Mouse (Mus musculus): ENCODE data around the gene Il2ra.
A peak's percentile ranks its signal among the peaks of the same experiment; 100 is the strongest.

Gene Il2ra

DNA sequence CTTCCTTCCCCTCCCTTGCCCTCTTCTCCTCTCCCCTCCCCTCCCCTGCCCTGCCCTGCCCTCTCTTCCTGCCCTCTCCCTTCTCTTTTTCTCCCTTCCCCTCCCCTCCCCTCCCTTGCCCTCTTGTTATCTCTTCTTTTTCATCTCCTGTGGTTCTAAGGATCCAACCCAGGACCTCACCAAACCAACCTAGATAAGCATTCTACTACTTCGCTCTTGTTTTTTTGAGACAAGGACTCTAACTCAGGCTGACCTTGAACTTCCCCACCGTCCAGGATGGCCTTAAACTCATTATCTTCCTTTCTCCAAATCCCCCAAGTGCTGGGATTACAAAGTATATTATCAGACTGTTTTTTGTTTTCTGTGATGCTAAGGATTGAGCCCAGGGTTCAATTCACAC lies 10.2 kb downstream of the Il2ra start:
- DNase-seq (ENCODE audit: low read depth, low spot score), result no peak

GRCm38 (mm10) chr2:11653330-11653729 lies 10.7 kb downstream of the Il2ra start:
- no peak for DNase-seq (ENCODE audit: low read depth, low spot score)

GRCm38 (mm10) chr2:11653780-11654179 lies 11.2 kb downstream of the Il2ra start:
- no peak for DNase-seq (ENCODE audit: low read depth, low spot score)

DNA sequence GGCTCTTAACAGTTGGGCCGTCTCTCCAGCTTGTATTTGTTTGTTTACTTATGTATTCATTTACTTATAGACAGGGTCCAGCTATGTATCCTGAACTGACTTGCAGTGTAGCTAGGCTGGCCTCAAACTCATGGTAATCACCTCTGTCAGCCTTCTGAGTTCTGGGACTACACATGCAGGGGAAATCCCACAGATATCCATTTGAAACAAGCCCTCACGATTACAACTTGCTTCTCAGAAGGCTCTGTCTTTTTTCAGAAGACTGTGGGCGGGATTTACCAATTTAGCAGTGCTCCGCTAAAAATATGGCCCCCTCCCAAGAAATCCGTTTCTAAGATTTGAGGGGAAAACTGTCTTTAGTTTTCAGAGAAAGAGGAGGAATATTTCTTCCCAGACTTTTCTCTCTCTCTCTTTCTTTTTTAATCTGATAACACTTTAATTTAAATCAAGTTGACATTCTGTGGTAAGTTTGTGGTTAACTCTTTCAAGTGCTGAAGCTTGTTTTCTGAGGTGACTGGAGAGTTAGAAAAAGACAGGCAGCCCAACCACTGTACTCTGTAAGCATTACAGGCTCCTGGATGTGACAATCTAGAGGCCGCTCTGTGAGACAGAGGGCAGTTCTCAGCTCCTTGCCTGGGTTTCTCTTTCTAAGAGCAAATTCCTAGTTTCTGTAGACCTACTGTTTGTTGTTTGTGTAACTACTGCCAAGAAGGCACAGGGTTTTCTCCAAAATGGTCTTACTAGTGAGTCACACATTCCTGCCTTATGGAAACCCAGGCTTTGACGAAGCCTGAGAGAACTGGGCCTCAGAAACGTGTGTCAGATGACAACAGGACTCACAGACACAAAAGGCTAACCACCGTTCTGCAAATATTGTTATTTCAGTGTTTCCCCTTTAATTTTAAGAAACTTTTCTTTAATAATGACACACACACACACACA lies 12.7 kb downstream of the Il2ra start:
- DNase-seq (ENCODE audit: low read depth, low spot score), result peak; percentile 66

- DNase-seq (ENCODE audit: low read depth, low spot score), result no peak
These were observed 15.0 kb downstream of the Il2ra start for GRCm38 (mm10) chr2:11657581-11657980.

GRCm38 (mm10) chr2:11659263-11659662 lies 16.7 kb downstream of the Il2ra start:
- DNase-seq (ENCODE audit: low read depth, low spot score), result peak; percentile 66

GRCm38 (mm10) chr2:11662143-11662906 lies 19.7 kb downstream of the Il2ra start:
- no peak for DNase-seq (ENCODE audit: low read depth, low spot score)

- DNase-seq (ENCODE audit: low read depth, low spot score), result no peak
These were observed 20.3 kb downstream of the Il2ra start for GRCm38 (mm10) chr2:11662907-11663230.

DNA sequence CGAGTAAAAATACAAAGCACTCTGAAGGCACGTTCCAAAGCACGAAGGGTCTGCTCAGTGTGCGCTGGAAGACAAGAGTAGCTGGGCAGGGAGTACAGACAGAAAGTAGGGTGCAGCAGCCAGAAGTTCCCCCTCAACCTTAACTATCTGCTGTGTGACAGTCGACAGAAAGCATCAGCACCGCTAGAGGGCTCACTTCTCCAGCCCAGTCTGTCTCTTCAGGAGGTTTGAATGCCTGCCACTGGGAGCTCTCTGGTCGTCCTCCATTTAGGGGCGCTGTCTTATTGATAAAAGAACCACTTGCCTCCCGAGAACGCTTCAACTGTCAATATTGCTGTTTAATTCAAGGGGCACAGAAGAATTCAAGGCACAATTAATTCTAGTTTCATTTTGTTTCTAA lies 21.4 kb downstream of the Il2ra start:
- peak; percentile 93 for DNase-seq (ENCODE audit: low read depth, low spot score)

DNA sequence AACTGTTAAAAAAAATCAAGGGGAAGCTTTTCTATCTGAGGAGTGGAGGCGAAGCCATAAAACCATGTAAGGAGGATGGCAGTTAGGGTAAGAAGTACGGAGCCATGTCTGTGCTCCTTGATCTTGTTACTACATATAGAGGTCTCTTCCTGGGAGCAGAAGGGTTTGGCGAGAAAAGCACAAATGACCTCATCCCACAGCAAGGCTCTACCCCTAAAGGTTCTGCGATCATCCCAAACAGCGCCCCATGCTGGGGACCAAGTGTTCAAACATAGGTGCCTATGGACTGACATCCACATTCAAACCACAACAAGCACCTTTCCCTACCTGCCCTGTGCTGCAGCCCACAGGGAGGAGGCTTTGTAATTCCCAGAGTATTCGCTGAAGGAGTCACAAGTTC lies 21.8 kb downstream of the Il2ra start:
- DNase-seq (ENCODE audit: low read depth, low spot score), result peak; percentile 38

DNA sequence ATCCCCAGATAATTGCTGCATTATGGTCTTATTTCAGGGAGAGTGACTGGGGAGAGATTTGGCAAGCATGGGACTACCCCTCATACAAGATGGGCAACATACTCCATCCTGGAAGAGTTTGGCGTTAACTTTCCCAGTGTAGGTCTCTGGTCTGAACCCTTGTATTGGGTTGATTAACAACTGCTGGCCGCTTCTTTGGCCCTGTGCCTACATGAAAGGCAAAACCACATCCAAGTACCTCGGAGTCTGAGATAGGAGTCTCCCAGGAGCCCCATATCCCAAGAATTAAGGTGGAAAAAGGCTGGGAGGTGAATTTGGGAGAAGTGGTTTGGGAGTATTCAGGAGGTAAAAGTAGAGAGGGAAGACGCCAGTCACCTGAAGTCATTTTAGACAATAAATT lies 22.2 kb downstream of the Il2ra start:
- DNase-seq (ENCODE audit: low read depth, low spot score), result no peak

DNA sequence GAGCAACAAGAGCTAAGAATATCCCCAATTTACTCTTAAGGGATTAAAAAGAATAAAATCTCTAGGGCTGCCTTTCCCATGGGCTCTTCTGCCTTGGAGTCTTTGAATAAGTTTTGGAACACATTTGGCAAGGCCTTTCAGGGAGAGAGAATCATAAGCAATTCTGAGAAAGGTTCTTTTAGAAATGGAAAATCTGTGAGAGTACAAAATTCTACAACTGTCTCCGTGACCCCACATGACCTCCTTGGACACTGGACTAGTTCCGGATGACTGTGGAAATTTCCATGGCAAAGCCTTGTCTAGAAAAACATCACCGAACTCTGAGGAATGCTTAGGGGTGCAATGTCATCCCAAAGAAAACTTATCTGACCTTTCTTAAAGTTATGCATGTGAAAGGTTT lies 22.7 kb downstream of the Il2ra start:
- no peak for DNase-seq (ENCODE audit: low read depth, low spot score)

GRCm38 (mm10) chr2:11672144-11672543 lies 29.5 kb downstream of the Il2ra start:
- DNase-seq (ENCODE audit: low read depth, low spot score), result no peak

GRCm38 (mm10) chr2:11679626-11680025 lies 37.0 kb downstream of the Il2ra start:
- DNase-seq (ENCODE audit: low read depth, low spot score), result no peak

GRCm38 (mm10) chr2:11682712-11683111 lies 40.1 kb downstream of the Il2ra start:
- DNase-seq (ENCODE audit: low read depth, low spot score), result no peak

GRCm38 (mm10) chr2:11686512-11686911 lies 43.9 kb downstream of the Il2ra start:
- no peak for DNase-seq (ENCODE audit: low read depth, low spot score)

- peak; percentile 51 for DNase-seq (ENCODE audit: low read depth, low spot score)
These were observed 44.8 kb downstream of the Il2ra start for GRCm38 (mm10) chr2:11687436-11687835.

- no peak for DNase-seq (ENCODE audit: low read depth, low spot score)
These were observed 47.7 kb downstream of the Il2ra start for GRCm38 (mm10) chr2:11690201-11690890.

- DNase-seq (ENCODE audit: low read depth, low spot score), result no peak
These were observed 50.7 kb downstream of the Il2ra start for GRCm38 (mm10) chr2:11693352-11693751.

DNA sequence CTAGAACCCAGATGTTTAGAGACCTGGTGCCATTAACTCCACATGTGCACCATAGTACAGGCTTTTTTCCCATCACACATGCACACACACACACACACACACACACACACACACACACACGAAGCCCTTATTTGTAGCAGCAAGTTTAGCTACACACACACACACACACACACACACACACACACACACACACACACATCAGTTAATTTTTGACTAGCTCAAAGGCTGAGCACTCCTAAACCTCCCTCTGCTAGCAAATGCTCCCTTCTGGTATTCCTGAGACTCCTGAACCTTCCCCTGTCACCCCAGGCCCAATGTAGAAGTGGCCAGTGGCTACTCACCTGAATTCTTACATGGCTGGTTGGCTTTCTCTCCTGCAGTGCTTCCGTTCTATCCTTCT lies 51.5 kb downstream of the Il2ra start:
- no peak for DNase-seq (ENCODE audit: low read depth, low spot score)

DNA sequence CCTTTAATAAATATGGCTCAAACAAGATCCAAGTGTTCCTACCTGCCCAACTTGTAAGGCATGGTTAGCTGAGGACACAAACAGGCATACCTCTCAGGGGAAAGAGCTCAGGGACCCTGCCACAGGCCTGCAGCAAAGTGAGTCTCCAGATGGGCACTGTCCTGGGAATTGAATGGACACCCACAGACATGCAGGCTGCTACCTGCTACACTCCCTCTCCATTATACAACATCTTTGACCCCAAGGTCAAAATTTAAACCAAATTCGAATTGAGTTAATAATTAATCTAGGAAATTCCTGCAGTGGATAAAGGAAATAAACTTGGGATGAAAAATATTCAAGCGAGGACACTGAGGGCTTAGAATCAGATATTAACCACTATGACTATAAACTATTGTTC lies 53.3 kb downstream of the Il2ra start:
- no peak for DNase-seq (ENCODE audit: low read depth, low spot score)

GRCm38 (mm10) chr2:11698994-11699393 lies 56.4 kb downstream of the Il2ra start:
- DNase-seq (ENCODE audit: low read depth, low spot score), result no peak
